Mouse (Mus musculus) small intestine, adult 10 weeks (tissue): ENCODE measurements around the gene Vwde. TPM values are rescaled to one million over a fixed set of nuclear protein-coding genes. Genes with fewer than 3 reads are reported as not detected.

Source experiments
- polyA plus RNA-seq: library from polyadenylated mRNA; stranded (reverse); fragments of 350-450 nt; fragmentation: Illumina TruSeq; extraction: RNeasy Lipid Tissue Mini Kit (QIAGEN cat#74804); gene quantifications from one replicate; pipeline ENCODE4 v1.2.3, GENCODE M21; 2014; ENCODE audit warnings: low replicate concordance

The Vwde gene
- not detected for polyA plus RNA-seq

GRCm38 (mm10) chr6:13224596-13225227 lies at the start of gene Vwde:
Gene Vwde, minus strand, starts transcription at chr6:13224965.

Other genes with a start within 250 kb of the Vwde start
- 87.7 TPM for gene Tmem106b, start 155.2 kb downstream of the Vwde start, polyA plus RNA-seq